Mouse (Mus musculus): ENCODE data around the gene Kcnj9.

DNA sequence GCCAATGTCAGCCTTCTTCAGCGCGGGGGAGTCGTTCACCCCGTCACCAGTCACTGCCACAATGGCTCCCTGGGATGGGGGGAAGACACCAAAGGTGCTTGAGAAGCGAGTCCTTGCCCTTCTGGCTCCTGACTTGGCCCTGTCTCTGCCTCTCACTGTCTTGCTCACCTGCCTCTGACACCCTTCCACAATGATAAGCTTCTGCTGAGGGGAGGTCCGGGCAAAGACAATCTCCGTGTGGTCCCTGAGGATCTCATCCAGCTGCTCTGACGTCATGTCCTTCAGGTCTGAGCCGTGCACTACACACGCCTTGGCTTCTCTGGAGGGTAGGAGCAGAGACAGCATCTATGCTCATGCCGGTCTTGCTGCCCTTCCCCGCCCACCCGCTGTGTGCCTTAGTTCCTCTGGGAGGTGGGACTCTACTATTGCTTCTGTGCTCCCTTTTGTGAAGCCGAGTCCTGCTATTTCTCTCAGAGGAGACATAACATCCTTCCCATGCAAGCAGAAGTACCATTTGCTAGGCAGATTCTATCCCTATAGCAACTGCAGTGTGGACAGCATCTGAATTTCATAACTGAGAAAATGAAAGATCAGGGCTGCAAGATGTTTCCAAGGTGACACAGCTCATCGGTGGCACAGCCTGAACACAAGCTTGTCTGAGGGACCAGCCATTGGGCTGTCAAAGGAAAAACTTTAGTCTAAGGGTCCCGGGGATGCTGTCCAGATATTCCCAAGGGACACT, 49.2 kb downstream of the Kcnj9 start:
- TF ChIP-seq CTCF (IDR thresholded peaks at IDR 0.05; ENCODE audit: borderline replicate concordance, extremely low read depth, insufficient read depth, insufficient read length) (no peak), POLR2A (IDR thresholded peaks at IDR 0.05; ENCODE audit: borderline replicate concordance, extremely low read depth, insufficient read depth, insufficient read length, poor library complexity, severe bottlenecking) (no peak)
